Mouse (Mus musculus) neural tube, embryonic 11.5 days (tissue): ENCODE measurements around the gene Lpin2. TPM values are rescaled to one million over a fixed set of nuclear protein-coding genes. Genes with fewer than 3 reads are reported as not detected.

Experiments
- ATAC-seq: fragments of 200-750 bp; cut with Nextera tagmentation; 2 replicates; pipeline ENCODE4 v1.8.0; 2017; ENCODE audit warnings: moderate number of reproducible peaks, mild to moderate bottlenecking, moderate TSS enrichment, moderate library complexity; ENCODE audit not compliant: insufficient read depth, low FRiP score, low TSS enrichment
- DNase-seq: peaks from one replicate; pipeline ENCODE4 v3.0.0-alpha.2; 2015; ENCODE audit warnings: low spot score
- H3K27ac ChIP-seq: fragments of 300-500 bp; sonication (generic); 2 replicates; pipeline ENCODE4 v1.5.1; 2014; ENCODE audit warnings: low read depth, mild to moderate bottlenecking, low read length
- H3K27me3 ChIP-seq: fragments of 300-500 bp; sonication (generic); 2 replicates; pipeline ENCODE4 v1.6.1; 2014; ENCODE audit warnings: mild to moderate bottlenecking, low read length, mixed read lengths; ENCODE audit not compliant: control insufficient read depth, insufficient read depth
- H3K36me3 ChIP-seq: fragments of 300-500 bp; sonication (generic); 2 replicates; pipeline ENCODE4 v1.6.1; 2014; ENCODE audit warnings: mild to moderate bottlenecking, low read length, moderate library complexity, mixed read lengths; ENCODE audit not compliant: control insufficient read depth, insufficient read depth
- H3K4me1 ChIP-seq: fragments of 300-500 bp; sonication (generic); 2 replicates; pipeline ENCODE4 v1.6.1; 2014; ENCODE audit warnings: low read length, mixed read lengths; ENCODE audit not compliant: control insufficient read depth, insufficient read depth
- H3K4me2 ChIP-seq: fragments of 300-500 bp; sonication (generic); 2 replicates; pipeline ENCODE4 v1.6.1; 2014; ENCODE audit warnings: low read depth, mild to moderate bottlenecking, moderate library complexity
- H3K4me3 ChIP-seq: fragments of 300-500 bp; sonication (generic); 2 replicates; pipeline ENCODE4 v1.5.1; 2014; ENCODE audit warnings: low read depth, low read length
- H3K9ac ChIP-seq: fragments of 300-500 bp; sonication (generic); 2 replicates; pipeline ENCODE4 v1.6.1; 2014; ENCODE audit warnings: mild to moderate bottlenecking, low read length
- H3K9me3 ChIP-seq: fragments of 300-500 bp; sonication (generic); 2 replicates; pipeline ENCODE4 v1.6.1; 2016; ENCODE audit warnings: low read length; ENCODE audit not compliant: control insufficient read depth
- WGBS: fragments of 180-500 bp; shearing (Covaris S2); extraction: QIAGEN DNeasy Blood & Tissue Kit; methylation state at CpG from one replicate; pipeline ENCODE4 v1.1.7; 2014; 5-methylcytosine and 5-hydroxymethylcytosine counted together
- polyA plus RNA-seq: library from polyadenylated mRNA; unstranded; fragments of >200 nt; fragmentation: Nextera tagmentation; extraction: Ambion mirVana; gene quantifications from 2 replicates; pipeline ENCODE4 v1.2.1, GENCODE M21; 2014

Lpin2 gene
- polyA plus RNA-seq, 1 experiment from 2014 or later: 37.4 TPM

DNA sequence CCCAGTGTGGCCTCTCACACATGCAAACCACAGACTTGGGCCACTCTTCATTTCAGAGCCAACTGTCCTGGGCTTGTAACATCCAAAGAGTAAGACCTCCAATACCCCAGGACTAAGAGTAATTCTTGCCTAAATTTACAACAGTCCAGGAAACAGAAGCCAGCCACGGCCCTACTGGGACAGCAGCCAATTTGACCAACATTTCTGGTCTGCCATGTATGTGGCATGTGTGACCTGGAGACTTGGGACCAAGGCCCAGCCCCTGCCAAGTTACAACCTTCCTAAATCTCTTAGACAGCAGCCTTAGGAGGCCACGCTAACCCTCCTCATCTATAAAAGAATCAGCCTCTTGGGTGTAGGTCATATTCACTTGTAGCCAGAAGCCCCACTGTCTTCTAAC lies 71.0 kb downstream of the Lpin2 start:
- no peak for DNase-seq
- peaks cover 2% of the 10 kb centered on the region; the same call in 1 of the 2 replicates for H3K36me3 ChIP-seq
- H3K9ac ChIP-seq: no peak overlapping the region
- no peaks in the 10 kb centered on the region for H3K27me3 ChIP-seq
- H3K9me3 ChIP-seq: no peaks in the 10 kb centered on the region
- H3K4me3 ChIP-seq: no peak overlapping the region
- no peak overlapping the region for H3K27ac ChIP-seq
- no peak overlapping the region for H3K4me2 ChIP-seq
- WGBS: 90% methylated on average over 2 of the region's 2 CpGs
- no peaks in the 10 kb centered on the region for H3K4me1 ChIP-seq
- ATAC-seq: no peak

DNA sequence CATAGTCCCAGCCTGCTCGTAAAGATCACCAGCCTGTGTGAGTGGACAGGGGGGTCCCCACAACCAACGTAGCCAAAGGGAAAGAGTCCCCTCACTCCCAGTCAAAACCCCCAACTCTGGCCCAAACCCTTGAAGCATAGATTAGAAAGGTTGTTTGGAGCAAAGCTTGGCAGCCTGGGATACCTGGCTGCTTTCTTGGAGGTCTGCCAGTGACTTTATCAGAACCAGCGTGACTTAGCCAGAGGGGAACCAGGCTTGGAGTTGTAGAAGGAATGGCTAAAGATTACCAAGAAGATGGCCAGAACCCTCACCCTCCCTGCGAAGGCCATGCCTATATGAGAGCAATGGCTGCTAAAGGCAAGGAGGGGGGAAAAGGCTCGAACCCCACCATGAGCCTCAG lies 71.7 kb downstream of the Lpin2 start:
- WGBS: 88% methylated on average over 5 of the region's 5 CpGs
- Histone ChIP-seq H3K4me1 (no peaks in the 10 kb centered on the region), H3K36me3 (peaks cover 2% of the 10 kb centered on the region; the same call in 1 of the 2 replicates), H3K4me2 (no peak overlapping the region), H3K4me3 (no peak overlapping the region), H3K9ac (no peak overlapping the region), H3K27me3 (no peaks in the 10 kb centered on the region), H3K27ac (no peak overlapping the region), H3K9me3 (no peaks in the 10 kb centered on the region)
- ATAC-seq: no peak
- no peak for DNase-seq

DNA sequence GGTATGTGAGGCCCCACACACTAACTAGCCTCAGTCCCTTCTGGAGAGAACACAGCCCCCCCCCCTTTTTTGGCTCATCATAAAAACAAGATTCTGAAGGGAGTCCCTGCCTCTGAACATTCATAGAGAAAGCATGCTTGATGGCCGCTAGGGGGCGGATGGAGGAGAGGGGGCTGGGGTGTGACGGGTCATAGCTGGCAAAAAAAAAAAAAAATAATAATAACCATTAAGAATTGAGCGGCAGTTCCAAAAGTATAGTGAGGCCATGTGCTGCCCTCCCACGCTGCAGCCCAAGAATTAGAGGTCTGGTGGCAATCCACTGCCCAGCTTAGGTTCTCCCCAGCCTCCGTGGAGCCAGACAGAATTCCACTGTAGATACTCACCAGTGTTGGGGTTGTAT lies 72.4 kb downstream of the Lpin2 start:
- WGBS: 57% methylated on average over 6 of the region's 6 CpGs
- DNase-seq (peak; percentile 22), ATAC-seq (no peak)
- Histone ChIP-seq H3K36me3 (peaks cover 2% of the 10 kb centered on the region; the same call in 1 of the 2 replicates), H3K27ac (no peak overlapping the region), H3K4me1 (no peaks in the 10 kb centered on the region), H3K4me3 (no peak overlapping the region), H3K4me2 (no peak overlapping the region), H3K9me3 (no peaks in the 10 kb centered on the region), H3K9ac (no peak overlapping the region), H3K27me3 (no peaks in the 10 kb centered on the region)

DNA sequence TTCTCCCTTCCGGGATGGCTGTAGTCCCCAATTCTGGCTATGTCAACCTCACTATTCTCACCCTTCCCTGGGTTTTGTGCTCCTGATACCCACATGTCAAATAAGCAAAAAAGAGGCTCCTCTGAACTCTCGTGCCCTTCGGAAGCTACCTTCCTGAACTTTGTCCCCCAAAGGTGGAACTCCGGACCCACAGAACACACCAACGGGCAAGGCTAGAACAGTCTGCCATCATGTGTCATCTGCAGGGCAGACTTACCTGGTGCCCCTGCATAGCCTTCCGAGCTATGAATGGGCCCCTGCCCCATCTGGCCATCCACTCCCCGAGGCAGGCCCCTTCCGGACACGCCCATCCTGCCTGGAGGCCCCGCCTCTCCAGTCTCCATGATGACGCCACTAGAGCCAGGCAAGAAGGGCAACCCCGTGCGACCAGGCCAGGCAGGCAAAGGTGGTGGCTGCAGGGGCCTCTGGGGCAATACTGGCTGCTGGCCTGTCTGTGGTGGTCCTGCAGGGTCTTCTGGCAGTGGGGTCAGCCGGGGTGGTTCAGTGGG lies 73.8 kb downstream of the Lpin2 start:
- no peaks in the 10 kb centered on the region for H3K9me3 ChIP-seq
- H3K4me3 ChIP-seq: no peak overlapping the region
- WGBS: 79% methylated on average over 14 of the region's 14 CpGs
- H3K27me3 ChIP-seq: no peaks in the 10 kb centered on the region
- DNase-seq (no peak), ATAC-seq (no peak)
- H3K4me2 ChIP-seq: no peak overlapping the region
- H3K9ac ChIP-seq: no peak overlapping the region
- no peaks in the 10 kb centered on the region for H3K4me1 ChIP-seq
- H3K27ac ChIP-seq: no peak overlapping the region
- H3K36me3 ChIP-seq: no peaks in the 10 kb centered on the region

DNA sequence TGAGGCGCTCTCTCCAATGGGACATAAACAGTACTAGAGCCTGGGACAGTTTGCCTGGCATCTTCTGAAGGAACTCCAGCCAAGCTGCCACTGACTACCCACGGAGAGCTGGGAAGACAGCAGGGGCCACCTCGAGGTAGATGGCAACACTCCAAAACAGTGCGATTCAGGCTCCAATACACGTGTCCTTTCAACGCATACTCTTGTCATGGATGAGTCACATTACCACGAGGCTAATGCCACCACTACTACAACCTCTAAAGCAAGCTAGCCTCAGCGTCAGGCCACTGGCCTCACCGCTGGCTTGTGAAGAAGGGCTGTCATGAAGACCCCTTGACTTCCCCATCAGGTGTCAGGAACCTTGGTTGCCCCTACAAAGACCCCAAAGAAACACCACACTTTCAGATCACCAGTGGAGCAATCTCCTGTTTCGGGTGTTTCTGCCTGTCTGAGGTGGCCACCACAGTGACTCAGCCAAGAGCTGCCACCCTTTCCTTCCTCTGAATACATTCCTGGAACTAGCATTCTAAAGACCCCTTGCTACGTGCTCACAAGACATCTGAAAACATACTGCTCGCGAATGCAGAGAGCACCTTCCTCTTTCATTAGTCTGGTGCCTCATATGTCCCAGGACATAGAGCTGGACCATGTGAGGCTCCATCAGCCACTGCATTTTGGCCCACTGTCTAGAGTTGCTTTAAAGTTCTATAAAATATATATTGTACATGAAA lies 74.6 kb downstream of the Lpin2 start:
- Histone ChIP-seq H3K4me1 (no peaks in the 10 kb centered on the region), H3K27ac (no peak overlapping the region), H3K9me3 (no peaks in the 10 kb centered on the region), H3K4me2 (no peak overlapping the region), H3K9ac (no peak overlapping the region), H3K36me3 (no peaks in the 10 kb centered on the region), H3K27me3 (no peaks in the 10 kb centered on the region), H3K4me3 (no peak overlapping the region)
- DNase-seq (no peak), ATAC-seq (no peak)
- WGBS: 92% methylated on average over 13 of the region's 13 CpGs

DNA sequence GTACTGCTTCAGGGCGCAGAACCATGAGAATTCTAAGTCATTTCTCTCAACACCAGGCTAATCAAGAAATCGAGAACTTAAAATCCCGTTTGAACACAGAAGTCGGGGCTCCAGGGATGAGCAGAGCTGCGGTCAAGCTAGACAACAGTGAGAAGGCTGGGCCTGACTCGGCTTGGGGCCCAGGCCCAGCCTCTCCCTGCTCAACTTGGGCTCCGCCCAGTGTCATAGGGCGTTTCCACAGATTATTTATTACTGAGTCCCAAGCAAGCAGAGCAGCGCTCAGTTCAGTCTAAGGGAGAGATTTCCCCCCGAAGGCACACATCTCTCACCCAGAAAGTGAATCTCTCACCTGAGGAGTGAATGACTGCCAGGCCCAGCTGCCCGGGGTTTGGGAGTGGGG lies 77.4 kb downstream of the Lpin2 start:
- no peaks in the 10 kb centered on the region for H3K36me3 ChIP-seq
- ATAC-seq: no peak
- H3K9ac ChIP-seq: no peak overlapping the region
- no peak overlapping the region for H3K27ac ChIP-seq
- H3K9me3 ChIP-seq: no peaks in the 10 kb centered on the region
- H3K4me2 ChIP-seq: no peak overlapping the region
- DNase-seq: no peak
- H3K4me1 ChIP-seq: no peaks in the 10 kb centered on the region
- 72% methylated on average over 11 of the region's 11 CpGs for WGBS
- H3K27me3 ChIP-seq: no peaks in the 10 kb centered on the region
- no peak overlapping the region for H3K4me3 ChIP-seq

DNA sequence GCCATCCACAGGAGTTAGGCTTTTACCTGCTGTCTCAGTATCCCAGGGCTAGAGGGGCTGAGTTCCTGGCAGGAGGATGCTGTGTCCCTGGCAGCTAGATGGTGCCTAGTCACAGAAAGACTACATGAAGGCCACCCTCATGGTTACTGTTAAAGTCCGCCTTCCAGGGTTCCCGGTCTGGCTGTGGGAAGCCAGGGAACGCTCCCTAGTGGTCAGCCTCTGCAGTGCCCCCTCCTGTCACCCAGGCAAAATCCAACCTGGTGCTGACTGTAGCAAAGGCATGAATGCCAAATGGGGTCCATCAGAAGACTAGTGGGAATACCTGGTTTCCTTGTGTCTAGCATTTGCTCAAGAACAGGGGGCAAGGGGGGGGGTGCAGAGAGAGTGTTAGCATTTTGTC lies 78.3 kb downstream of the Lpin2 start:
- Histone ChIP-seq H3K9ac (no peak overlapping the region), H3K36me3 (no peaks in the 10 kb centered on the region), H3K4me2 (no peak overlapping the region), H3K9me3 (no peaks in the 10 kb centered on the region), H3K4me3 (no peak overlapping the region), H3K4me1 (no peaks in the 10 kb centered on the region), H3K27ac (no peak overlapping the region), H3K27me3 (no peaks in the 10 kb centered on the region)
- WGBS: 53% methylated on average over 3 of the region's 3 CpGs
- DNase-seq: no peak
- ATAC-seq: no peak

DNA sequence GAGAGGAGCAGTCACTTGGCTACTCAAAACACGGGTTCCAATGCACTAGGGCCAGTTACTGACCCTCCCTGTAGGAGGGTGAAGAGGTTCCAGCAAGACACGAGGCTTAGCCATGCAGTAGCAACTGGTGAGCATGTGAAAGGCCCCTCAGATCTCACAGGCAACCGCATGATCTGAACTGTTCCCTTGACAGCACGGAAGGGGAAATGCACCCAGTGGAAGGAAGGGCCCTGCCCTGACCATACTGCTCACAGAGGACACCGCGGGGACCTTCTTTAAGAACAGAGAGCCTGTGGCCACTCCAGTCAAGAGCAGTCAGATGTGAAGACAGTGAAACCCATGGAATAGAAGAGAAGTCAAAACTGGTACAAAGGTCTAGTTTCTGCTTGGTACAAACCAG lies 80.8 kb downstream of the Lpin2 start:
- no peaks in the 10 kb centered on the region for H3K4me1 ChIP-seq
- H3K36me3 ChIP-seq: no peaks in the 10 kb centered on the region
- no peaks in the 10 kb centered on the region for H3K27me3 ChIP-seq
- no peaks in the 10 kb centered on the region for H3K9me3 ChIP-seq
- H3K27ac ChIP-seq: no peak overlapping the region
- H3K4me2 ChIP-seq: no peak overlapping the region
- DNase-seq: no peak
- 78% methylated on average over 6 of the region's 6 CpGs for WGBS
- no peak overlapping the region for H3K9ac ChIP-seq
- no peak for ATAC-seq
- no peak overlapping the region for H3K4me3 ChIP-seq

DNA sequence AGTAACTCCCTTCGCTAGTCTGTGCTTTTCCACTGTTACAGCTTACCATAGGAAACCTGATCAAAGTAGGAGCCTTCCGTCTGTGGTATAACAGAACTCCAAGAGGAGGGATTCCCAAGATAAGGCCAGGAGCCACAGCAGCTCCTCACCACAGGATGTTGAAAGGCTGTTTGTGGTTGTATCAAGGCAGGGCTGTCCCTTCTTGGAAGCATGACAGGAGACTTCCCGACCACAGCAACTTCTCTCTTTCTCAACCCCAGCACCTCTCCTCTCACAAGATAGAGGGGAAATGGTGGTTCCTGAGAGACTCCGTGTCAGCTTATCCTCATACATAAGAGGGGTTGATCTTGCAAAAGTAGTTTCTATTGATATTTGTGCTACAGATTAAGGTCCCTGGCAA lies 82.4 kb downstream of the Lpin2 start:
- WGBS: 80% methylated on average over 4 of the region's 4 CpGs

More for the DNA sequence above, 82.4 kb downstream of the Lpin2 start:
- Histone ChIP-seq H3K27ac (no peak overlapping the region), H3K9me3 (no peaks in the 10 kb centered on the region), H3K4me3 (no peak overlapping the region), H3K4me2 (no peak overlapping the region), H3K4me1 (no peaks in the 10 kb centered on the region), H3K36me3 (no peaks in the 10 kb centered on the region), H3K9ac (no peak overlapping the region), H3K27me3 (no peaks in the 10 kb centered on the region)
- ATAC-seq (no peak), DNase-seq (no peak)
